1 mouse cellular context compared by ENCODE assay signal in the genomic region with DNA sequence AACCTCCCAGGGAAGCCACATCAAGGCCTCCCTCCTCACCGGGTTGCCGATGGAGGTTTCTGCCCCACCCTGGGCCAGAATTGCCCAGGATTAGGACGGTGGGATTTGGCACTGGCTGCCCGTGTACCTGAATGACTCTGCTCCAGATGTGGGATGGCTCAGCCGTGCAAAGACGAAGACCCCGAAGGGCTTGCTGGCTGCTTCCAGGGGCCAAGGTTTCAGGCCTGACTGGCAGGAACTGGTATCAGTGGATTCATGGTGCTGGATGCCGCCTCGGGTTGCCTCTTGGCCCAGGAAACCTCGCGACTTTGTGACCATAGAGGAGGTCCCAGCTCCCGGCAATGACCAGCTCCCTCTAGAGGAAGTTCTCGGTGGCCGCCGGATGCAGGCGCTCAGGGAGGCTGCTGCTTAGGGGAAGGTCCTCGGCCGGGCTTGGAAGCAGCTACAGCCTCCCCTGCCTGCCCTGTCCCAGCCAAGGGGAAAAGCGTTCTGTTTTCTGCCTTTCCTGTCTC.
A peak's percentile ranks its signal among the peaks of the same experiment; 100 is the strongest.
TF ChIP-seq lines count a peak whose summit lies in the region.

No protein-coding gene starts in this region.

TF ChIP-seq in CH12.LX, 34 proteins besides CTCF, POLR2A, EP300 and RAD21 (continued from another document):
- TF ChIP-seq E2F4 (IDR thresholded peaks at IDR 0.05; ENCODE audit: insufficient replicate concordance, low read depth, low read length) (no peak), IRF4 (IDR thresholded peaks at IDR 0.05; ENCODE audit: low read depth, low read length) (peak; percentile 69; the same call in 1 of the 2 replicates), MXI1 (IDR thresholded peaks at IDR 0.05; ENCODE audit: low read depth, low read length) (peak; percentile 82), UBTF (IDR thresholded peaks at IDR 0.05; ENCODE audit: low read depth, low read length) (peak; percentile 63; the same call in 1 of the 2 replicates), SMC3 (IDR thresholded peaks at IDR 0.05; ENCODE audit: low read depth, low read length) (peak; percentile 51), ZMIZ1 (IDR thresholded peaks at IDR 0.05; ENCODE audit: low read depth, low read length) (peak; percentile 87), PAX5 (IDR thresholded peaks at IDR 0.05; ENCODE audit: low read length) (no peak), ZC3H11A (IDR thresholded peaks at IDR 0.05; ENCODE audit: low read depth, low read length) (no peak), POLR2AphosphoS2 (IDR thresholded peaks at IDR 0.05; ENCODE audit: low read depth, low read length) (peak; percentile 63; the same call in 1 of the 2 replicates), GABPA (IDR thresholded peaks at IDR 0.05; ENCODE audit: insufficient replicate concordance, low read depth, low read length) (no peak), JUN (IDR thresholded peaks at IDR 0.05; ENCODE audit: insufficient read depth, low read depth, low read length) (no peak), MAX (IDR thresholded peaks at IDR 0.05; ENCODE audit: low read length) (no peak), NELFE (IDR thresholded peaks at IDR 0.05; ENCODE audit: low read depth, low read length) (peak; percentile 77), KAT2A (IDR thresholded peaks at IDR 0.05; ENCODE audit: insufficient replicate concordance, low read length) (0 out of 2 replicates have a peak, but pooled peaks have one; percentile 40), TCF12 (IDR thresholded peaks at IDR 0.05; ENCODE audit: low read depth, low read length) (peak; percentile 80), RCOR1 (conservative IDR thresholded peaks at IDR 0.05; ENCODE audit: low read depth, low read length) (no peak), HCFC1 (IDR thresholded peaks at IDR 0.05; ENCODE audit: low read depth, low read length) (peak; percentile 74), NRF1 (IDR thresholded peaks at IDR 0.05; ENCODE audit: low read depth, low read length) (peak; percentile 40; the same call in 1 of the 2 replicates), BHLHE40 (IDR thresholded peaks at IDR 0.05; ENCODE audit: low read depth, low read length) (peak; percentile 14; the same call in 1 of the 2 replicates)
